Mouse (Mus musculus) kidney, postnatal 25 days (tissue): ENCODE measurements around the gene Adarb1.

ENCODE experiments used
- DNase-seq, 2 experiments: peaks; one replicate each; pipeline ENCODE4 v3.0.0; 2021; ENCODE audit warnings: mixed read lengths in 2 of 2

The Adarb1 gene

GRCm38 (mm10) chr10:77380716-77381115 lies 37.4 kb downstream of the Adarb1 start:
- peak in 1 of 2 experiments; percentile 5 for DNase-seq

GRCm38 (mm10) chr10:77379199-77379598 lies 38.9 kb downstream of the Adarb1 start:
- no peak for DNase-seq

DNA sequence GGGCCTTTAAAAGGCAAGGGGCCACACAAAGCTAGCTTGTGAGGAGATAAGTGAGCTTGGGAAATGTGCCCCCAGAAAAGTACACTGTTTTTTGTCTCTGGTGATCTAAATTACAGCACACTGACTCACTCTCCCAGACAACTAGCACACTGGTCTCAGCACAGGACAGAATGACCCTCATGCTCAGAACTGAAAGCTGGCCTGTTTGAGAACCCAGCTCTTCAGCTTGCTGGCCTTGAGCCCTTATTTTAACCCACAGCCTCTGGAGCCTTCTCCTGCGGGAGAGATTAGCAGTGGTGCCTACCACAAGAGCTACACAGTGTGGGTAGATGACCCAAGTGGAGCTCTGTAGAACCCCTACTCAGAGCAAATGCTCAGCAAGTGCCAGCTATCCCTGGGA lies 42.0 kb downstream of the Adarb1 start:
- DNase-seq, result no peak

GRCm38 (mm10) chr10:77374948-77375347 lies 43.1 kb downstream of the Adarb1 start:
- no peak for DNase-seq

GRCm38 (mm10) chr10:77374407-77374806 lies 43.7 kb downstream of the Adarb1 start:
- DNase-seq, result no peak

GRCm38 (mm10) chr10:77370129-77370528 lies 47.9 kb downstream of the Adarb1 start:
- no peak for DNase-seq

GRCm38 (mm10) chr10:77367973-77368372 lies 50.1 kb downstream of the Adarb1 start:
- no peak for DNase-seq

- DNase-seq, result no peak
Measured at GRCm38 (mm10) chr10:77366959-77367358, 51.1 kb downstream of the Adarb1 start.

GRCm38 (mm10) chr10:77365212-77365611 lies 52.9 kb downstream of the Adarb1 start:
- DNase-seq, result no peak

DNA sequence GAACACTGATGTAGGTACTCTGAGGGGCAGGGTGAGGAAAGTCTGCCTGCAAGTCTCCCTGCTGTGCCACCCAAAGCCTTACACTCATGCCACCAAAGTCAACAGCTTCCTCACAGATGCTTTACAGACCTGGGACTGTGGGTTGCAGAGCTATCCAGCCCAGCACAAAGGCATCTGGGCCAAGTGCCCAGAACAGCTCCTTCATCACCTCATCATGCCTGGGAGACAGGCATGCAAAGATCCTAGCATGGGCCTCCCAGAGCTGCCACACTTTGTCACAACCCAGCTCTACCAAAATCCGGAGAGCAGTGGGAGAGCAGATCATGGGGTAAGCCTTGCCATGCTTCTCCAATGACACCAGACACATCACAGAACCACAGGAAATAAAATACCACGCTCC lies 57.6 kb downstream of the Adarb1 start:
- no peak for DNase-seq

DNA sequence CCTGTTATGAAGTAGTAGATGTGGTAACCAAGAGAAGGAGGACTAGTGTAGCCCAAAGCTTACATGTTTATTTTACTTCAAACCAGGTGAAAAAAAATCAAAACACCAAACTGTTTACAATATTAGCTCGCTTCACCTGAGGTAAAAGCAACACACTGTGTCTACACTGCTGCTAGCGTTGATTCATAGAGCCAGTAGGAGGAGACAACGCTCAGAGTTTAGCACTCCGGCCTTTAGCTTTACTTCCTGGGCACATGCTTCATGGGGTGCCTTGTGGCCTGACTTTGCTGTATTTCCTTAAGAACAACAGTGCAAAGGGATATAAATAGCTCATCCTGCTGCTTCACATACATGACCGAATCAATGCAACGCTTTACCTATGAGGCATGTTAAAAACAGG lies 60.1 kb downstream of the Adarb1 start:
- DNase-seq, result no peak

DNA sequence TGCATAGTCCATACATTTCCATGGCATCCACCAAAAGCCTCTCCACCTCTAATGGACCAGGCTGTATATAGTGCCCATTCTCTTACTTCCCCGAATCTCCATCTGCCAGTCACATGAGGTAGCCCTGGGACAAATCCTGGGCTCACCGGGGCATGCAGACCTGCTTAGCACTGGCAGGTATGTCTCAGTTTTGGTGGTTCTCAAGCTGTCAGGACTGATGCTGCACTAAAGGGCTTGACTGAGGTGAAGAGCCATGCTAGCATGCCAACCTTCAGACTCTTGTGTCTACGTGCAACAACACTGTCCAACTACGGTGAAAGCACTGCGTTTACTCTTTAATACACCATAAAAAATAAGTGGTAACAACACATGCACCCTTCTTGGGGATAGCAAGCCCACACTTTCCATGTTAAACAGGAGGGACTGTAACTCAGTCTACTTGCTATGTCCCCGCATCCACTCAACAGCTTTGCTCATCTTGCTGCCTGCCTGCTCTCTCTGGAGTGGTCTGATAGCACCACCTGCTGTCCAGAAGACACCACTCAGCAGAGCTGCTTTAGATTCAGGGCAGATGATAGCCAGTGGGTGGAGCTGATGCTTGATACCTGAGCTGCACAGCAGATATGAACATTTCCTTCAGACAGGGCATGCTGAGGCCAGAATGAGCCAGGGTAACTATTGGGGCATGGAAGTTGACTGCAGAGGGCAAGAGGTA lies 64.9 kb downstream of the Adarb1 start:
- DNase-seq, result peak; percentile 84 to 88

DNA sequence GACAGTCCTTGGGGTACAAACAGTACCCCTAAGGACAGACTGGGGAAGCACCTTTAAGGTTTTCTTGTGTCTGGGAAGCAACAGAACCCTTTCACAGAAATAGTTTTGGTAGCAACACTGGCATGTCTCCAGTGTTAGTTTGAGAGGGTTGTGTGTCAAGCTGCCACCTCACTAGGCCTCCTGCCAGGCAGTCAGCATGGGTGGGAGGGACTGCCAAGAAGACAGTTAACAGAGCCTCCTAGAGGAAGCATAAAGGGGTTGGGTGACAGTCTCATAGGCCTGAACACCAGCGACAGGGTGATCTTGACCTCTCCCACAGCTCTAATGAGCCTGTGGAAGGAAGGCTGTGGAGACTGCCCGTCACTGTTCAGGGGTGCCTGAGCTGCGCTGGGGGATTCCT lies 75.2 kb downstream of the Adarb1 start:
- DNase-seq, result no peak

GRCm38 (mm10) chr10:77341711-77342110 lies 76.4 kb downstream of the Adarb1 start:
- no peak for DNase-seq

DNA sequence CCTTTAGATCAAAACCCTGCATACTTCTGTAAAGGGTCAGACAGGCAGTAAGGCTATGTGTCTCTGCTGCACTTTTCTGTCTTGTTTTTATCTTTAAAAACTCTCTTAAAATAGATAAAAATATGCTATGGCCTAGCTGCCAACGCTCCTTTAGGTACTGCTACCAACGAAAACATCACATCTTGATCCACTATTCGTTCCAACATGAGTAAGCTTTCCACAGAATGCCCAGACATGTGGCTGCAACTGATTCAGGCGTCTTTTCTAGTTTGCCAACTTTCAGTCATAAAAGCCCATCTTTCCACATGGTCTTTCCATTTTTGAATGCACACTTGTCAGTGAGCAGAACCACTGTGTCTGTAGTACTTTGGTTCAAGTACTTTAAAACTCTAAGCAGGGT lies 77.0 kb downstream of the Adarb1 start:
- DNase-seq, result no peak

- peak in 1 of 2 experiments; percentile 10 for DNase-seq
Measured at GRCm38 (mm10) chr10:77339871-77340341, 78.2 kb downstream of the Adarb1 start.

DNA sequence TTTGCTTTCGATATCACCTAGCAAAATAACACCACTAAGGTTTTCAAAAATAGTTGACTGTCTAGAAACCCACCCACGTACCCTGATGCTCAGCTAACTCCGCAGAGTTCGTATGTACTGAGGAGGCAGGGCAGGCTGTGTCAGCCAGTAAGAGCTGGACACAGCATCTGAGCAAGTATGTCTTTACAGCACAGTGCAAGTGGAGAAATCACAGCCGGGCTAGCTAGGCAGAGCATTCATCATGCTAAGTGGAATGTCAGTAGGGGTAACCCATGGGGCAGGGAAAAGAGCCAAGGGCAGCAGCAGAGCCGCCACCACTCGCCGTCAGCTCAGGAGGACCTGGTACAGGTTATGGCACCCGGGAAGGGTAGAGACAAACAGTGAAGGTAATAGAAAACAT lies 84.6 kb downstream of the Adarb1 start:
- DNase-seq, result peak; percentile 6 to 45

GRCm38 (mm10) chr10:77329446-77330094 lies 88.5 kb downstream of the Adarb1 start:
- DNase-seq, result no peak

DNA sequence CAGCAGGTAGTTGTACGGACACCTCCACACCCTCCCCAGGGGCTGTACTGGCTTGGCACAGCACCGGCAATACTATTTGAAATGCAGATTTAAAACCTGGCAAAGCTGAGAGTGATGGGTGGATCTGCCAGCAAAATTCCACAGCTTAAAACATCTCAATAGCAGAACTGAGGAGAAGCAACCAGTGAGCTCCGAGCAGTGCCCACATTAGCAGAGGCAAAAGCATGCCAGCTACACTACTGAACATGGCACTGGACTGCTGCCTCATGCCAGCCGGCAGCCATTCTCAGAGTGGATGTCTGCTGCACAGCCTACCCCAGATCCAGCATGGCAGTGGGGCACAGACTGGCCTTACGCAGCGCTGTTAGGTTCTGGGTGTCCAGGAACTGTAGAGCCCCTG lies 93.4 kb downstream of the Adarb1 start:
- no peak for DNase-seq

DNA sequence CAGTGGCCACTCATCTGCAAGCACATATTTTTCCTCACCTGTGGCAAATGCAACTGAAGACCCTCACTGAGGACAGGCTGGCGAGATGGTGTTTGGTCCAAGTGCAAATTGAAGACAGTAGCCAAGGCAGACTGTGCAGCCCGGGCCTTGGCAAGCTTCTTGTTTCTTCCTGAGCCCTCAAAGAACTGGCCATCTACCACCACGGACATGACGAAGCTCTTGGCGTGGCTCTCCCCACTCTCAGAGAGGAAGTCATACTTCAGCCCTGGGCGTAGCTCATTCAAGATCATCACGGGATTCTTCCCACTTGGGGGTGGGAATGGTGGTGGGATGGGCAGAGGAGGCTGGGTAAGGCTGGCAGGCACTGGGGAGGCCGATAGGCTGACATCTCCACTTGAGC lies 96.5 kb downstream of the Adarb1 start:
- no peak for DNase-seq

- DNase-seq, result no peak
Measured at GRCm38 (mm10) chr10:77321001-77321400, 97.1 kb downstream of the Adarb1 start.

DNA sequence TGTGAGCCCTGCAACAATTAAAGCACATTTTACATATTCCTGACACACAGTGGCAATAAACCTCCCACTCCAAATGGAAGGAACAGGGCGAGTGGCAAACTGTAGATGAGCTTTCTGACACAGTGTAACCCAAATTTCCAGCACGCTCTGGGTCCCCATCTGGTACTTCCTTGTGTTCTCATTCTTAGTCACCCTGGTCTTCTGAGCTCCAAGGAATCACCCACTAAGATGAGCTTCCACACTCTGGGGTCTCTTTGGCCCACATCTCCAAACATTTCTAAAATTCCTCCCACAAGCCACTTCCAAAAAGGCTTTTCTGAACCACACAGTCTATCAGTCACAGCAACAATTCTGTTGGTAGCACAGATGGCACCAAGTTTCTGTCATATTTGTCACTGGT lies 102.4 kb downstream of the Adarb1 start:
- DNase-seq, result peak in 1 of 2 experiments; percentile 8

GRCm38 (mm10) chr10:77314711-77315266 lies 103.3 kb downstream of the Adarb1 start:
- DNase-seq, result peak in 1 of 2 experiments; percentile 37

- DNase-seq, result peak in 1 of 2 experiments; percentile 10
Measured at GRCm38 (mm10) chr10:77308978-77309377, 109.1 kb downstream of the Adarb1 start.
